Mouse (Mus musculus): Measurements from ENCODE around the gene Mkrn2os. TPM values are rescaled to one million over a fixed set of nuclear protein-coding genes. Genes with fewer than 3 reads are reported as not detected.
"Not testable (repeated sequence)": the region's sequence is repeated elsewhere in the genome, so short reads cannot be mapped to it uniquely, and the experiment has no call there.

The Mkrn2os gene
- polyA plus RNA-seq (2015; fragmentation: Nextera tagmentation; extraction: Ambion mirVana) = 0.46 and 0.58 TPM in 2 replicates

GRCm38 (mm10) chr6:115592458-115592857 is at the start of gene Mkrn2os:
Gene Mkrn2os, minus strand, starts transcription at chr6:115592576.
- Histone ChIP-seq H3K4me2 (replicated peaks; ENCODE audit: low read depth, low read length) (no peak within 1 kb of the TSS), H3K9me3 (ENCODE audit: low read length) (no peaks in the 10 kb centered on the region), H3K4me3 (ENCODE audit: low read depth, low read length) (no peak within 1 kb of the TSS), H3K4me1 (ENCODE audit: insufficient read depth, low read depth, low read length) (no peaks in the 10 kb centered on the region), H3K27me3 (replicated peaks; ENCODE audit: insufficient read depth, low read length) (no peaks in the 10 kb centered on the region), H3K9ac (replicated peaks; ENCODE audit: low read depth) (no peak within 1 kb of the TSS), H3K36me3 (ENCODE audit: insufficient read depth, low read length) (no peaks in the 10 kb centered on the region), H3K27ac (ENCODE audit: low read length) (no peak within 1 kb of the TSS)
- TF ChIP-seq EP300 (IDR thresholded peaks at IDR 0.05) (no peak), CTCF (IDR thresholded peaks at IDR 0.05) (no peak)
- ATAC-seq = no peak
- WGBS = 40% methylated on average over 5 of the region's 5 CpGs
- peak; percentile 28 for DNase-seq (ENCODE audit: low spot score)

GRCm38 (mm10) chr6:115638188-115638587 is 45.8 kb upstream of the Mkrn2os start:
- H3K9ac ChIP-seq (replicated peaks; ENCODE audit: low read depth); H3K4me1 ChIP-seq (ENCODE audit: insufficient read depth, low read depth, low read length); DNase-seq (ENCODE audit: low spot score); ATAC-seq; H3K4me3 ChIP-seq (ENCODE audit: low read depth, low read length); H3K9me3 ChIP-seq (ENCODE audit: low read length); H3K4me2 ChIP-seq (replicated peaks; ENCODE audit: low read depth, low read length); H3K27ac ChIP-seq (ENCODE audit: low read length); H3K27me3 ChIP-seq (replicated peaks; ENCODE audit: insufficient read depth, low read length): not testable (repeated sequence)
- H3K36me3 ChIP-seq (ENCODE audit: insufficient read depth, low read length) = peaks cover 25% of the 10 kb centered on the region
- WGBS = 92% methylated on average over 7 of the region's 7 CpGs

GRCm38 (mm10) chr6:115634015-115634414 is 41.6 kb upstream of the Mkrn2os start:
- Histone ChIP-seq H3K9me3 (ENCODE audit: low read length) (no peaks in the 10 kb centered on the region), H3K4me2 (replicated peaks; ENCODE audit: low read depth, low read length) (no peak overlapping the region), H3K9ac (replicated peaks; ENCODE audit: low read depth) (no peak overlapping the region), H3K4me1 (ENCODE audit: insufficient read depth, low read depth, low read length) (no peaks in the 10 kb centered on the region), H3K27me3 (replicated peaks; ENCODE audit: insufficient read depth, low read length) (no peaks in the 10 kb centered on the region), H3K4me3 (ENCODE audit: low read depth, low read length) (no peak overlapping the region), H3K27ac (ENCODE audit: low read length) (no peak overlapping the region), H3K36me3 (ENCODE audit: insufficient read depth, low read length) (peaks cover 26% of the 10 kb centered on the region)
- WGBS = 81% methylated on average over 2 of the region's 2 CpGs
- no peak for DNase-seq (ENCODE audit: low spot score)
- TF ChIP-seq EP300 (IDR thresholded peaks at IDR 0.05) (no peak), CTCF (IDR thresholded peaks at IDR 0.05) (no peak)
- ATAC-seq = no peak

GRCm38 (mm10) chr6:115631056-115631795 is 38.9 kb upstream of the Mkrn2os start:
- H3K9me3 ChIP-seq (ENCODE audit: low read length) = no peaks in the 10 kb centered on the region
- 88% methylated on average over 3 of the region's 3 CpGs for WGBS

GRCm38 (mm10) chr6:115626121-115626520 is 33.7 kb upstream of the Mkrn2os start:
- Histone ChIP-seq H3K4me3 (ENCODE audit: low read depth, low read length) (no peak overlapping the region), H3K27ac (ENCODE audit: low read length) (no peak overlapping the region), H3K9me3 (ENCODE audit: low read length) (no peaks in the 10 kb centered on the region), H3K4me1 (ENCODE audit: insufficient read depth, low read depth, low read length) (no peaks in the 10 kb centered on the region), H3K9ac (replicated peaks; ENCODE audit: low read depth) (no peak overlapping the region), H3K27me3 (replicated peaks; ENCODE audit: insufficient read depth, low read length) (no peaks in the 10 kb centered on the region), H3K4me2 (replicated peaks; ENCODE audit: low read depth, low read length) (no peak overlapping the region), H3K36me3 (ENCODE audit: insufficient read depth, low read length) (peaks cover 35% of the 10 kb centered on the region)
- no peak for ATAC-seq
- no peak for TF ChIP-seq CTCF (IDR thresholded peaks at IDR 0.05)
- no peak for TF ChIP-seq EP300 (IDR thresholded peaks at IDR 0.05)
- no peak for DNase-seq (ENCODE audit: low spot score)
- WGBS = 93% methylated on average over 5 of the region's 5 CpGs

More at GRCm38 (mm10) chr6:115631056-115631795, 38.9 kb upstream of the Mkrn2os start:
- Histone ChIP-seq H3K9ac (replicated peaks; ENCODE audit: low read depth) (no peak overlapping the region), H3K4me1 (ENCODE audit: insufficient read depth, low read depth, low read length) (no peaks in the 10 kb centered on the region), H3K27ac (ENCODE audit: low read length) (no peak overlapping the region), H3K27me3 (replicated peaks; ENCODE audit: insufficient read depth, low read length) (no peaks in the 10 kb centered on the region), H3K4me2 (replicated peaks; ENCODE audit: low read depth, low read length) (no peak overlapping the region), H3K36me3 (ENCODE audit: insufficient read depth, low read length) (peaks cover 18% of the 10 kb centered on the region), H3K4me3 (ENCODE audit: low read depth, low read length) (no peak overlapping the region)
- ATAC-seq (no peak), DNase-seq (ENCODE audit: low spot score) (no peak)
- TF ChIP-seq EP300 (IDR thresholded peaks at IDR 0.05) (no peak), CTCF (IDR thresholded peaks at IDR 0.05) (no peak)

GRCm38 (mm10) chr6:115620942-115621341 is 28.6 kb upstream of the Mkrn2os start:
- no peak for ATAC-seq
- Histone ChIP-seq H3K27ac (ENCODE audit: low read length) (no peak overlapping the region), H3K27me3 (replicated peaks; ENCODE audit: insufficient read depth, low read length) (no peaks in the 10 kb centered on the region), H3K9me3 (ENCODE audit: low read length) (no peaks in the 10 kb centered on the region), H3K36me3 (ENCODE audit: insufficient read depth, low read length) (peaks cover 68% of the 10 kb centered on the region), H3K9ac (replicated peaks; ENCODE audit: low read depth) (no peak overlapping the region), H3K4me1 (ENCODE audit: insufficient read depth, low read depth, low read length) (no peaks in the 10 kb centered on the region), H3K4me3 (ENCODE audit: low read depth, low read length) (no peak overlapping the region), H3K4me2 (replicated peaks; ENCODE audit: low read depth, low read length) (no peak overlapping the region)
- TF ChIP-seq EP300 (IDR thresholded peaks at IDR 0.05) = no peak
- no peak for DNase-seq (ENCODE audit: low spot score)
- WGBS = 73% methylated on average over 1 of the region's 1 CpGs
